Mouse (Mus musculus): ENCODE results near the gene Ube2q1.

The Ube2q1 gene

GRCm38 (mm10) chr3:89821096-89821513, 47.7 kb downstream of the Ube2q1 start:
- DNase-seq (ENCODE audit: low spot score in 2 of 2), result no peak

GRCm38 (mm10) chr3:89821548-89822480, 48.4 kb downstream of the Ube2q1 start:
- DNase-seq (ENCODE audit: low spot score in 2 of 2), result no peak

- DNase-seq (ENCODE audit: low spot score in 2 of 2), result no peak
Observed at GRCm38 (mm10) chr3:89823594-89823993, 50.2 kb downstream of the Ube2q1 start.

- no peak for DNase-seq (ENCODE audit: low spot score in 2 of 2)
Observed at GRCm38 (mm10) chr3:89826295-89826694, 52.9 kb downstream of the Ube2q1 start.

GRCm38 (mm10) chr3:89830815-89831591, 57.6 kb downstream of the Ube2q1 start, which contains the start of gene She:
Gene She, plus strand, starts transcription at chr3:89831370.
- DNase-seq (ENCODE audit: low spot score in 2 of 2), result no peak
